Mouse (Mus musculus): Measurements from ENCODE around the gene Cks2. TPM values are rescaled to one million over a fixed set of nuclear protein-coding genes. Genes with fewer than 3 reads are reported as not detected.
A peak's percentile ranks its signal among the peaks of the same experiment; 100 is the strongest.

The Cks2 gene
- total and polyA plus RNA-seq, 3 experiments: 243 to 846 (median 297) TPM

DNA sequence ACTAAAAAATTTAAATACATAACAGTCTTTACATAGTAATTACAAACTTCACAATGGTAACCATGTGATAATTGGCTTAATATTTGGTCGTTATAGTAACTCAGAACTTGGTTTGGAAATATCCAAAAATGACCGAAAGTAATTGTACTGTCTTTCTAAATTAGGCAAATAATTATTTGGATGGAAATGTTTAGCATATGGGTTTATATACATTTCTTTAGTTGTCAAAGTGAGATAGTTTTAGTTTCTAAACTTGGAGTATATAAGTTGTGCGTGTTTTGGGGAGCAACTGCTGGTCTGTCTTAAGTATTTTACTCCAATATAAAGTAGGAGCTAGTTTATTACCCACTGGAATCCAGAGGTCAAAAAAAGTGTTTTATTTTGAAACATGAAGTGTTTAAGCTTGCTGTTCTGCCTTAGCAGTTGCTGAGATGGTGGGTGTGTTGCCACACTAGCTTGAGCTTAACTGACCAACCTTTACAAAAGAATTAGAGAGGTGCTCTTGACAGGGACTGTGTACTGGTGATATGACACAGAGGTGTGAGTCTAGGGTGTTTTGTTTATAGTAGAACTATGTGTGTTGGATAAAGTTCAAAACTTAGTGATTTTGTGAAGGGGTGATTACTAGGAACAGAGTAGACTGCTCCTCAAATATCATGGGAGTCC, 1.5 kb downstream of the Cks2 start:
- Histone ChIP-seq H3K27ac (ENCODE audit: control insufficient read depth, low read depth, low read length) (peak overlapping the region; percentile 81), H3K27me3 (ENCODE audit: control insufficient read depth in 1 of 2, insufficient read depth in 2 of 2, low read length in 2 of 2) (no peaks in the 10 kb centered on the region), H3K79me2 (ENCODE audit: control insufficient read depth, insufficient read depth, low read length, poor library complexity) (peaks cover 46% of the 10 kb centered on the region), H3K9me3 (replicated peaks; ENCODE audit: insufficient read depth, low read length) (no peaks in the 10 kb centered on the region), H3K36me3 (ENCODE audit: control insufficient read depth in 1 of 2, insufficient read depth in 2 of 2, low read length in 2 of 2) (peaks cover 11 to 34% of the 10 kb centered on the region in 2 experiments), H3K4me3 (ENCODE audit: control insufficient read depth in 1 of 2, insufficient read depth in 1 of 2, low read depth in 2 of 2, low read length in 2 of 2) (peak overlapping the region; percentile 96 to 97), H3K9ac (ENCODE audit: control insufficient read depth, low read depth, low read length, poor library complexity, severe bottlenecking) (peak overlapping the region; percentile 95), H3K4me1 (ENCODE audit: control insufficient read depth in 1 of 2, insufficient read depth in 2 of 2, low read length in 2 of 2) (peaks cover 2 to 8% of the 10 kb centered on the region in 2 experiments)
- TF ChIP-seq CTCF (IDR thresholded peaks at IDR 0.05 in 2 of 3, conservative IDR thresholded peaks at IDR 0.05 in 1 of 3; ENCODE audit: control insufficient read depth in 1 of 3, insufficient read depth in 1 of 3, low read depth in 2 of 3, low read length in 3 of 3, poor library complexity in 1 of 3, severe bottlenecking in 1 of 3): no peak
- TF ChIP-seq CHD1 (IDR thresholded peaks at IDR 0.05; ENCODE audit: low read depth, low read length): peak; percentile 93; the same call in 1 of the 2 replicates
- TF ChIP-seq GATA1 (IDR thresholded peaks at IDR 0.05; ENCODE audit: low read depth, low read length): no peak
- no peak; the same call in 1 of the 2 replicates for TF ChIP-seq MXI1 (IDR thresholded peaks at IDR 0.05; ENCODE audit: low read depth, low read length)
- TF ChIP-seq SIN3A (IDR thresholded peaks at IDR 0.05; ENCODE audit: low read length): peak; percentile 12; the same call in 1 of the 2 replicates
- peak; percentile 52 for DNase-seq (ENCODE audit: low read depth, low spot score)

DNA sequence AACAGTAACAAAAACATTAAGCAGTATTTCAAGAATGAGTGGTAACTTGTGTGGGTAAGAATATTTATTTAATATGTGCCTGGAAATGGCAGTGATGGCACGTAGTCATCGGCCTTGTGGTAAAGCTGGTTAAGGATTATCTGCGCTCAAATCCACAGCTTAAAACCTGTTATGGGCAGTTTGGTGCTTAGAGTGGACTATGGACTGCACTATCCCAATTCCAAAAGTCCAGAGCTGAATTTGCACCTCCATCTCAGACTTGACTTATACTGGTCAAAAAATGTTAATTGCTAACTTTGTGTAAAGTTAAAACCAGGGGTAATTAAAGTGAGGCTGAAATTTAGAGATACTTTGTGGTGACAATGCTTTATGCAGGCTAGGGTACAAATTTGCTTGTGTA, 2.7 kb downstream of the Cks2 start:
- Histone ChIP-seq H3K4me1 (ENCODE audit: control insufficient read depth in 1 of 2, insufficient read depth in 2 of 2, low read length in 2 of 2) (peaks cover 2 to 13% of the 10 kb centered on the region in 2 experiments), H3K36me3 (ENCODE audit: control insufficient read depth in 1 of 2, insufficient read depth in 2 of 2, low read length in 2 of 2) (peaks cover 11 to 41% of the 10 kb centered on the region in 2 experiments), H3K27ac (ENCODE audit: control insufficient read depth, low read depth, low read length) (peak overlapping the region; percentile 81), H3K27me3 (ENCODE audit: control insufficient read depth in 1 of 2, insufficient read depth in 2 of 2, low read length in 2 of 2) (no peaks in the 10 kb centered on the region), H3K9ac (ENCODE audit: control insufficient read depth, low read depth, low read length, poor library complexity, severe bottlenecking) (peak overlapping the region; percentile 95), H3K4me3 (ENCODE audit: control insufficient read depth in 1 of 2, insufficient read depth in 1 of 2, low read depth in 2 of 2, low read length in 2 of 2) (peak overlapping the region; percentile 65 to 96), H3K79me2 (ENCODE audit: control insufficient read depth, insufficient read depth, low read length, poor library complexity) (peaks cover 55% of the 10 kb centered on the region), H3K9me3 (replicated peaks; ENCODE audit: insufficient read depth, low read length) (no peaks in the 10 kb centered on the region)
- DNase-seq (ENCODE audit: low read depth, low spot score): peak; percentile 58
- TF ChIP-seq TAL1 (IDR thresholded peaks at IDR 0.05; ENCODE audit: low read length): no peak
- TF ChIP-seq ETS1 (IDR thresholded peaks at IDR 0.05; ENCODE audit: low read depth, low read length): no peak
- no peak for TF ChIP-seq RCOR1 (IDR thresholded peaks at IDR 0.05; ENCODE audit: low read depth, low read length)
- TF ChIP-seq MAX (IDR thresholded peaks at IDR 0.05; ENCODE audit: low read length): no peak
- no peak for TF ChIP-seq EP300 (IDR thresholded peaks at IDR 0.05; ENCODE audit: low read depth in 1 of 2, low read length in 2 of 2)
- no peak for TF ChIP-seq USF2 (IDR thresholded peaks at IDR 0.05; ENCODE audit: borderline replicate concordance in 1 of 2, insufficient read depth in 1 of 2, low read depth in 1 of 2, low read length in 2 of 2)
- no peak for TF ChIP-seq NELFE (IDR thresholded peaks at IDR 0.05; ENCODE audit: low read depth, low read length)
- no peak for TF ChIP-seq RAD21 (IDR thresholded peaks at IDR 0.05; ENCODE audit: low read depth, low read length)
- TF ChIP-seq SIN3A (IDR thresholded peaks at IDR 0.05; ENCODE audit: low read length): no peak
- TF ChIP-seq CHD2 (IDR thresholded peaks at IDR 0.05; ENCODE audit: low read length): no peak
- TF ChIP-seq ZNF384 (IDR thresholded peaks at IDR 0.05; ENCODE audit: low read depth, low read length): no peak
- TF ChIP-seq HCFC1 (IDR thresholded peaks at IDR 0.05; ENCODE audit: low read depth, low read length): no peak
- TF ChIP-seq MEF2A (IDR thresholded peaks at IDR 0.05; ENCODE audit: extremely low read depth, insufficient replicate concordance, low read depth, low read length, poor library complexity, severe bottlenecking): no peak
- no peak for TF ChIP-seq CTCF (IDR thresholded peaks at IDR 0.05 in 2 of 3, conservative IDR thresholded peaks at IDR 0.05 in 1 of 3; ENCODE audit: control insufficient read depth in 1 of 3, insufficient read depth in 1 of 3, low read depth in 2 of 3, low read length in 3 of 3, poor library complexity in 1 of 3, severe bottlenecking in 1 of 3)
- TF ChIP-seq ZMIZ1 (IDR thresholded peaks at IDR 0.05; ENCODE audit: low read depth, low read length): 0 out of 2 replicates have a peak, but pooled peaks have one; percentile 45
- no peak for TF ChIP-seq MAZ (IDR thresholded peaks at IDR 0.05; ENCODE audit: low read depth, low read length)
- peak; percentile 13; the same call in 1 of the 2 replicates for TF ChIP-seq TBP (IDR thresholded peaks at IDR 0.05; ENCODE audit: low read depth, low read length)
- TF ChIP-seq GABPA (IDR thresholded peaks at IDR 0.05; ENCODE audit: low read depth, low read length): no peak
- no peak for TF ChIP-seq MYB (IDR thresholded peaks at IDR 0.05; ENCODE audit: low read depth, low read length)
- TF ChIP-seq MAFK (IDR thresholded peaks at IDR 0.05; ENCODE audit: borderline replicate concordance, low read depth, low read length): no peak
- no peak for TF ChIP-seq GATA1 (IDR thresholded peaks at IDR 0.05; ENCODE audit: low read depth, low read length)
- TF ChIP-seq USF1 (IDR thresholded peaks at IDR 0.05; ENCODE audit: low read depth, low read length): no peak
- TF ChIP-seq POLR2AphosphoS5 (IDR thresholded peaks at IDR 0.05; ENCODE audit: borderline replicate concordance, low read depth, low read length): no peak
- no peak for TF ChIP-seq ZKSCAN1 (IDR thresholded peaks at IDR 0.05; ENCODE audit: low read depth, low read length)
- TF ChIP-seq MXI1 (IDR thresholded peaks at IDR 0.05; ENCODE audit: low read depth, low read length): peak; percentile 32; the same call in 1 of the 2 replicates
- no peak for TF ChIP-seq NRF1 (IDR thresholded peaks at IDR 0.05; ENCODE audit: insufficient read depth, low read depth, low read length, poor library complexity, severe bottlenecking)
- no peak for TF ChIP-seq E2F4 (IDR thresholded peaks at IDR 0.05; ENCODE audit: borderline replicate concordance, low read depth, low read length)
